Mouse (Mus musculus) frontal cortex, postnatal 10 days (tissue): Measurements from ENCODE around the gene Pnmal2.
A peak's percentile ranks its signal among the peaks of the same experiment; 100 is the strongest.

ENCODE experiments used
- DNase-seq, 2 experiments: peaks; one replicate each; pipeline ENCODE4 v3.0.0; 2022; ENCODE audit warnings: low spot score in 2 of 2, mixed read lengths in 1 of 2

Pnmal2 gene

DNA sequence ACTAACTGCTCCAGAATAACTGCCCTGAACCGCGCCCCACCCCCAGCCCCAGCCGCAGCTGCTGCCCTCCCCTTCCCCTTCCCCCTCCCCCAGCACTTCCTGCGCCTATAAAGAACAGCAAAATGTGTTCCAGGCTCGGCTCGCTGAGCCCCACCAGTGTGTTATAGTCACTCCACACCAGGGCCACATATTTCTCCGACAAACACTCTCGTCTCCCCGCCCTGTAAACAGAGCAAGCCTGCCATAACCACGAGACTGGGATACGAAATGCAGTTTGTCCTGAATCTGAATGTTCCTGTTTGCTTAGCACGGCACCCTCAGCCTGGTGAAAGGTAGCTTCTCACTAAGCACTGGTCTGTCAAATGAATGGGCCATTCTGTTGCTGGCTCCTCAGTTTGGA lies 35.9 kb downstream of the Pnmal2 start:
- DNase-seq, result peak in 1 of 2 experiments; percentile 35

DNA sequence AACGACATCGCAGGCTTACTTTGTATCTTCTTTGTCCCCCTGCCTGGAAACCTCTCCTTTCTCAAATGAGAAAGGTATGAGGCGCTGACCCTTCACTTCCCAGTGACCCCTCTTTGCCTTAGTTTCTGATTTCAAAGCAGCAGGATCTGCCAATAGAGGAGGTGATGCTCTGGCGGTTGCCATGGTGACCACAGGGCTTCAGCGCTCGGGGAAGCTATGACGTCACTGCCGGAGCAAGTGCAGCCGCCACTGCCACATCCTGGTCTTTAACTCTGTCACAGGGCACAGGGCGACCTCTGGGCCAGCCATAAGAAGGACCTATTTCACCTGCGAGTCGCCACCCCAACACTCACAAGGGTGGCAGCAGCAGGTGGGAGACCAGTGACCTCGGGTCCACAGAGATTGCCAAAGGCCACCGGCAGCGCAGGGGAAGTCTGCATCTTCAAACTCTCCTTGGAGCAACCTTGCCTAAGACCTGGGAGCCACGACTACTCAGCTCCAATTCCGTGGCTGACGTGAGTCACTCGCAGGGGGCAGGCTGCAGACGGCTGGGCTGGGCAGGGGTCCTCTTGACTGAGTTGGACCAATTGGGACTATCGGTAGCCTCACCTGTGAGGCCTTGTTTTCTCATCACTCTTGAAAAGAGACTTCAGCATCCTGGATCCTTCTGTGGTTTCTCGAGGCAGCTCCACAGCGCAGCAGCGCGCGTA lies 38.5 kb downstream of the Pnmal2 start, which contains the start of gene Gm42372:
TSS of gene Gm42372 (plus strand) at position 228 of the 710 bp plus-strand sequence.
- DNase-seq, result peak; percentile 88 to 89

DNA sequence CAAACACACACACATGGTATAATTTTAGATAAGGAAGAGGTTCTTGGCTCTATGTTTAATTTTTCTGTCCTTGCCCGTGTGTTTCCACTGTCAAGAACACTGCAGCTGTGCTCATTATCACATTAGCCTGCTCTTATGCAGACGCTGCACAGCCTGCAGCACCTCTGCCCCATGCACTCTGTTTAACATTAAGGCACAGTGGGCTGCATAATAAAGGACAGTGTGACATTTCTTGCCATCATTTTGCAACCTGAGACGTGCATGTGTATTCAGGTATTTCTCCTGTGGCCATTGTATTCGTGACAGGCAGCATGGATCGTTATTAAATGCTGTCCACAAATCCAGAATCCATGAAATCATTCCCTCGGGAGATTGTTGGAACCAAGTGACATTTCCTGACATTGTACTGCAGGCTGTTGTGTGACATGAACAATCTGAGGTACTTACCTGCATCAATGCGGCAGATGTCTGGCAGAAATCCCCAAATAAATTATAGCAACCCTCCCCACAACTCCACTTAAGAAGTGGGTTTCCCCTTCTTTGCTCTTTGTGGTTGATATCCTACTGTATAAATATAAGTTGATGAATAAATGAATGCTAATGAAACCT lies 43.2 kb downstream of the Pnmal2 start:
- DNase-seq, result no peak

DNA sequence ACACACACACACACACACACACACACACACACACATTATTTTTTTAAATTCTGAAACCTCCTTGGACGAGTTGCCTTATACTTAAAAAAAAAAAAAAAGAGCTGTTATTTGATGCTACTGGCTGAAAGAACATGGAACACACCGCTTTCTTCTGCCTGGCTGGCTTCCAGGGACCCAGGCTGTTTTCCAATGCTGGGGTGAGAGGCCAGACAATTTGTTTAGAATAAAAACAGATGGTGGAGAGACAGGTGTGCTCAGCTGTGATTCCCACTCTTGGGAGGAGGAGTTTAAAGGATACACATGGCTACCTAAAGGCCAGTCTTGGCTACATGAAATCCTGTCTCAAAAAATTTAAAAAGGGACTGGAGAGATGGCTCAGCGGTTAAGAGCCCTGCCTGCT lies 43.9 kb downstream of the Pnmal2 start:
- no peak for DNase-seq

DNA sequence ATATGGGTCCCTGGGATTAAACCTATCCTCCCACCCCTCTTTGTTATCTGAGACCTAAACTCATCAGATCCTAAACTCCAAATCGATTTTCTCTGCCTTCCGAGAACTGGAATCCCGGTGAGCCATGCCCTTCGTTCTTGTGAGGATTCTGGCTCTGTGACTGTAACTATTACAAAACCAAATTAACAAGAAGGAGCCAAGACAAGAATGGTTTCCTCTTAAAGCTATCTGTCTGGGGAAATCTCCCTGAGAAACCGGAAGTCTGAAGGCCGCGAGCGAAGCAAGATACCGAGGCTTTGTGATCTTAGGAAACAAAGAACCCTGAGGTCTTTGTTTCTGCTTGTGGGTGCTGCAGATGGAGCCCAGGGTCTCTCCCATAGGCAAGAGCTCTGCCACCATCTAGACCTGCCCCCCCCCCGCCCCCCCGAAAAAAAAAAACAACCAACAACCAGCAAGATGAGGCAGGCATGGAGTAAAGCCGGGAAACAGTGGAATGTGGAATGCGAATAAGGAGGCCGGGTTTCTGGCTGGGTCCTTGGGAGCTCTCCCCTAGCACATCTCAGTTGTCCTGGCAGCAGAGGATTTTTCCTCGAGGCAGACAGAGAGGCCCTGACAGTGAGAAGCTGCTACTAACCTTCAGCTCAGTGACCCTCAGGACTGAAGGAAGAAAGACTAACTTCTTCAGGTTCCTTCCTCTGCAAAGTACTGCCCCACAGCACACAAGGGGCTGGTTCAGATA lies 45.7 kb downstream of the Pnmal2 start:
- no peak for DNase-seq

DNA sequence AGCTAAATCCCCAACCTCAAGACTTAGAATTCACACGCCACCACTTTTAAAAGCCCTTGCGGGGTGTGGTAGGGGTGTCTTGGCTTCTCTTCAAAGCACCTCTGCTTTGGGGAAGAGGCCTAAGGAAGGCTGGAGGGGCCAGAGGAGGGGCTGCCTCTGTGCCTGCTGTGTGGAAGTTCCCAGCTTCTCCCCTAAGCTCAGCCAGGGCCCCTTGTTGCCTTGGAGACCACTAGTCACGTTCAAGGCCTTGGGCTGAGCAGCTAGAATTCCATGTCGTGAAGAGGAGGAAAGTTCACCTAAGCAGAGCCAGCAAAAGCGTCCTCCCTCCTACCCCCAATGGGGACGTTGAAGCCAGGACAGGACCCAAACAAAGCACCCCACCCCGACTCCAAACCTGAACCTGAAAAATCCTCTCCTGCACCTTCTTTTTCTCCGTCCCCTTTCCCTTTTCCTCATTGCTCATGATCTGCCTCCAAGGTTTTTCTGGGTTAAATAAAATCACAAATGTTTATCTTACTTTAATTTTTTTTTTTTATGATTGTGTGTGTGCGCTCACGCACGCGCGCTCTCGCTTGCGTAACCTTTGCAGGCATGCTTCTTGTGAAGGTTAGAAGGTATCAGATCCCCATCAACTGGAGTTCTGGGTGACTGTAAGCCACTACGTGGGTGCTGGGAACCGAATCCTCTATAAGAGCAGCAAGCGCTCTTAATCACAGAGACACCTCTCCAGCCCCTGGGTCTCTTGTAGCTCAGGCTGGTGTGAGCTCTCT lies 47.4 kb downstream of the Pnmal2 start:
- DNase-seq, result no peak

DNA sequence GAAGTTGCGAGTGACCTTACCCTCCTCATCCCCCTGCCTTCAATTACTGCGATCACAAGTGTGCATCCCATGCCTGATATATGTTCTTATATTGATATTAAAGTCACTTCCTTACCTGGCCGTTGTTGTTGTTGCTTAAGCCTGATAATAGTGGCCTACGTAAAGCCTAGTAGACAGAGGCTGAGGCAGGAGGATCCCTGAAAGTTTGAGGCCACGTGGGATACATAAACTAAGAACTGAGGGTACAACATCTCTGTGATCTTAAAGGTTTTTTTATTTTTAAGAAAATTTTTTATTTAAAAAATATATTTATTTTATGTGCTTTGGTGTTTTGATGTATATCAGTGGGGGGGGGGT lies 47.9 kb downstream of the Pnmal2 start, which contains the start of gene Ccdc8:
TSS of gene Ccdc8 (plus strand) at position 258 of the 357 bp plus-strand sequence.
- no peak for DNase-seq

DNA sequence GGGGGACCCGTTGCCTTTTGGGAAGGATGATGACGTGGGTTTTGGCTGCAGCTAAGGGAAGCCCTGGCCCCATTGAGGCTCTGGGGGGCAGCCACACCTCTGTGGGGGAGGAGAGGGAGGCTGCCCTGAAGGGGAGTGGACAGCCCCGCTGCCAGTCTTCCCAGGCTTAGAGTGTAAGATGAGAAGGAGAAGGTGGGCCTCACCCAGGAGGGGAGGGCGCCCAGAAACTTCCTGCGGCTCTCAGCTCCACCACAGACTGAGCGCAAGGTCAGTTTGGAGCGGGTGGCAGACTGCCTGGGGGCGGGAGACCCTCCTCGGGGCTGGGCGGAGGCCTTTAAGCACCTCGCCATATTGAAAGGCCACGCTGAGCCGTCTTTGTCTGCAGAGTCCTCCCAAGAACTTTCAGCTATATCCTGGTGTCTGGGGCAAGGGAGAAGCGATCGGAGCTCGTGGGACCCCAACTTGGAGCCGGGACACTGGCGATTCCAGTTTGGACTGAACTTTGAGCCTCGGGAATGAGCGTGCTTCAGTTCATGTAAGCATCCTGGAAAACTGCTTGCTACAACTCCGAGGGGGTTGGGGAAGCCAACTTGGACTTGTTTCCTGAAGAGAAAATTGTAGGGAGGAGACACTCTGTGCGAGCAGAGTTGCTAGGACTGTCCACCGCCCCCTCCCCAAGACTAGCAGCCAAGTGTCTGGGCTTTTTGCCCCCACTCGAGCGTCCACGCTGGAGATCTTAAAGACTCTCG lies 49.3 kb downstream of the Pnmal2 start:
- DNase-seq, result peak in 1 of 2 experiments; percentile 62

DNA sequence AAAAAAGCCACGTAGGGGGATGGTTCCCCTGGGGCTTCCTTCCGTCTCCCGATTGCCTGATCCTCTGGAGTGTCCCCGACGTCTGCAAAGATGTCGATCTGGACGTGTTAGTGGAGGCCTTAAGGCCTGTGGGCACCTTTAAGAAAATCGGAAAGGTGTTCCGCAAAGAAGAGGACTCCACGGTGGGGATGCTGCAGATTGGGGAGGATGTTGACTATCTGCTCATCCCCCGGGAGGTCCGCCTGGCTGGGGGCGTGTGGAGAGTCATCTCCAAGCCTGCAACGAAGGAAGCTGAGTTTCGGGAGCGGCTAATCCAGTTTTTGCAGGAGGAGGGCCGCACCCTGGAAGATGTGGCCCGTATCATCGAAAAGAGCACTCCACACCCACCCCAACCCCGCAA lies 49.9 kb downstream of the Pnmal2 start:
- no peak for DNase-seq

DNA sequence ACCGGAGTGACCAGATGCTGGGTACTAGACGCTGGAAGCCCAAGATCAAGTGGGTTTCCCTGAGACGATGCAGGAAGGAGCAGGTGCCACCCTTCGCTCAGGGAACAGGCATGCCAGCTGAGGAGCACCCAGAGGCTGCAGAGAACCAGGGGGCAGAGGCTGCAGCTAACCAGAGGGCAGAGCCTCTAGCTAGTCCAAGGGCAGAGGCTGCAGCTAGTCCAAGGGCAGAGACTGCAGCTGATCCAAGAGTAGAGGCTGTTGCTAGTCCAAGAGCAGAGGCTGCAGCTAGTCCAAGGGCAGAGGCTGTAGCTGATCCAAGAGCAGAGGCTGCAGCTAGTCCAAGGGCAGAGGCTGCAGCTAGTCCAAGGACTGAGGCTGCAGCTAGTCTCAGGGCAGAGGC lies 50.9 kb downstream of the Pnmal2 start:
- DNase-seq, result no peak
